Mouse (Mus musculus) ES-E14 (cell line): ENCODE measurements at regions not wholly inside any gene's neighbourhood (a gene's known extent, or its start where the extent isn't known, plus 50 kb on each side); places are given as distances from the start of the nearest gene placed in this dataset.

Experiments
- CHD2 ChIP-seq: IDR thresholded peaks from 2 replicates; pipeline ENCODE4 v1.6.1; 2014; ENCODE audit warnings: mild to moderate bottlenecking, low read depth, low read length, inconsistent platforms
- MAFK ChIP-seq: IDR thresholded peaks from 2 replicates; pipeline ENCODE4 v1.6.1; 2014; ENCODE audit warnings: mild to moderate bottlenecking, low read depth, low read length, inconsistent platforms; ENCODE audit not compliant: insufficient read depth
- ZNF384 ChIP-seq: IDR thresholded peaks from 2 replicates; pipeline ENCODE4 v1.6.1; 2012; ENCODE audit warnings: low read depth, low read length, inconsistent platforms

GRCm38 (mm10) chr10:68844066-68844465 lies 120.6 kb downstream of the Tmem26 start:
- no peak for TF ChIP-seq CHD2
- TF ChIP-seq ZNF384 = no peak
- TF ChIP-seq MAFK = no peak
